Mouse (Mus musculus) midbrain, embryonic 10.5 days (tissue): ENCODE measurements around the gene Car14. TPM values are rescaled to one million over a fixed set of nuclear protein-coding genes. Genes with fewer than 3 reads are reported as not detected.
"Not testable (repeated sequence)": the region's sequence is repeated elsewhere in the genome, so short reads cannot be mapped to it uniquely, and the experiment has no call there.

Experiments used
- DNase-seq: peaks from one replicate; pipeline ENCODE4 v3.0.0-alpha.2; 2017; ENCODE audit warnings: low spot score
- H3K27ac ChIP-seq: fragments of 300-500 bp; sonication (generic); replicated peaks from 2 replicates; pipeline ENCODE4 v1.5.1; 2016; ENCODE audit warnings: mild to moderate bottlenecking
- H3K27me3 ChIP-seq: fragments of 300-500 bp; sonication (generic); 2 replicates; pipeline ENCODE4 v1.6.1; 2016; ENCODE audit warnings: low read depth, mild to moderate bottlenecking; ENCODE audit not compliant: poor library complexity, severe bottlenecking
- H3K36me3 ChIP-seq: fragments of 300-500 bp; sonication (generic); 2 replicates; pipeline ENCODE4 v1.6.1; 2016; ENCODE audit warnings: mild to moderate bottlenecking, moderate library complexity
- H3K4me1 ChIP-seq: fragments of 300-500 bp; sonication (generic); 2 replicates; pipeline ENCODE4 v1.6.1; 2016
- H3K4me3 ChIP-seq: fragments of 300-500 bp; sonication (generic); 2 replicates; pipeline ENCODE4 v1.5.1; 2016; ENCODE audit warnings: mild to moderate bottlenecking, moderate library complexity
- H3K9me3 ChIP-seq: fragments of 300-500 bp; sonication (generic); replicated peaks from 2 replicates; pipeline ENCODE4 v1.6.1; 2016; ENCODE audit warnings: mild to moderate bottlenecking
- WGBS: fragments of 180-500 bp; shearing (Covaris S2); methylation state at CpG from one replicate; pipeline ENCODE4 v1.1.7; 2016; 5-methylcytosine and 5-hydroxymethylcytosine counted together
- polyA plus RNA-seq: library from polyadenylated mRNA; unstranded; fragments of >200 nt; fragmentation: Nextera tagmentation; extraction: Ambion mirVana; gene quantifications from 2 replicates; pipeline ENCODE4 v1.2.1, GENCODE M21; 2016

Gene Car14
- polyA plus RNA-seq: 67.7 and 93.9 TPM in 2 replicates

DNA sequence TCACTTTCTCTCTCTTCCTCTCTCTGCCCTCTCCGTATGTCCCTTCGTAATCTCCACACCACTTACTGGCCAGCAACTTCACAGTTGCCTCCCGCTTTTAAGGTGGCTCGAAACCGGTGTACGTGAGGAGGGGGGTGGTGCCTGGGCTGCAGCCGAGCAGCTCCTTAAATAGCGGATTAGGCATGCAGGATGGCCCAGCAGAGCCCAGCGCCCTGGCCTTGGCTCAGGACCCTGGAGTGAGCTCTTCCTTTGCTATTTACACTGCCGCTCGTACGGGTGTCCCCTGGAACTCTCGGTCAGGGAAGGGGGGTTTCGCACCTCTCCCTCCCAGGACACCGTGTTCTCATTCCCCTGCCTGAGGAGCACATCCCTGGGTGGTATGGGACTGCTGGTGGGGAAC is at the start of gene Car14:
Gene Car14, minus strand, starts transcription at position 124 of the 400 bp plus-strand sequence.
- peaks cover 10% of the 10 kb centered on the region for H3K27me3 ChIP-seq
- no peaks in the 10 kb centered on the region for H3K9me3 ChIP-seq
- H3K27ac ChIP-seq: peak within 1 kb of the TSS; percentile 93
- peaks cover 24% of the 10 kb centered on the region for H3K36me3 ChIP-seq
- WGBS: 0% methylated on average over 15 of the region's 15 CpGs
- H3K4me1 ChIP-seq: peaks cover 61% of the 10 kb centered on the region
- peak; percentile 70 for DNase-seq
- peak within 1 kb of the TSS; percentile 59 for H3K4me3 ChIP-seq

DNA sequence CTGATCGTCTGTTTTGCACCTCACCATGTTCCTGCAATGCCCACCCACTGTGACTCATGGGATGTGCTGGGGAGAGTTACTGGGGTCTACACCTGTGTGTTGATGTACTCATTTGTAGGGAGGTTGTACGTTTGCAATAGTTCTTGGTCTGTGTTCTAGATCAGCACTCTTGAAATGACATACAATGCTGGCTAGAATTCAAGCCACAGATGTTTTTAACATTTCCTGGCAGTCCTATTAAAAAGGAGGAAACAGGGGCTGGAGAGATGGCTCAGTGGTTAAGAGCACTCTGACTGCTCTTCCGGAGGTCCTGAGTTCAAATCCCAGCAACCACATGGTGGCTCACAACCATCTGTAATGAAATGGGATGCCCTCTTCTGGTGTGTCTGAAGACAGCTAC is 49.0 kb upstream of the Car14 start:
- no peak for DNase-seq
- no peaks in the 10 kb centered on the region for H3K27me3 ChIP-seq
- H3K4me1 ChIP-seq: peaks cover 25% of the 10 kb centered on the region
- H3K27ac ChIP-seq: peak overlapping the region; percentile 78
- H3K9me3 ChIP-seq: no peaks in the 10 kb centered on the region
- peaks cover 6% of the 10 kb centered on the region for H3K36me3 ChIP-seq
- H3K4me3 ChIP-seq: peak overlapping the region; percentile 14; the same call in 1 of the 2 replicates
- 72% methylated on average over 3 of the region's 3 CpGs for WGBS

DNA sequence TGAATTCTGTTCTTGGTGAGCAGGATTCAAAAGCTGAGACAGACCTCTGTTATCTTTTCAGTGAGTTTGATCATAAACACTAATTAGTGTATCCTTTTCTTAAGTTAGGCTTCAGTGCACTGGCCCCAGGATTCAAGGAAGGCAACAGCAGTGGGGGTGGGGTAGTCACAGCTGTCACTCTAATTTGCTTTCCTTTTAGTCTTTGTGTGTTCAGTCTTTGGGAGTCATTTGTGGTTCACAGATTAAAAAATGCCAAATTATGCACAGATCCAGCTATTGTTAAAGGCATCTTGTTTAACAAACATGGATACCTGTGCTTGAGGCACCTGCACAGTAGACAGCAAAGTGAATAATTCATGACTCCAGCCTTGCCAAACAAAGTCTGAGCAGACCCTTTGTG is 48.5 kb upstream of the Car14 start:
- Histone ChIP-seq H3K36me3 (peaks cover 11% of the 10 kb centered on the region), H3K27me3 (no peaks in the 10 kb centered on the region), H3K27ac (peak overlapping the region; percentile 78), H3K9me3 (no peaks in the 10 kb centered on the region), H3K4me1 (peaks cover 25% of the 10 kb centered on the region), H3K4me3 (peak overlapping the region; percentile 14; the same call in 1 of the 2 replicates)
- DNase-seq: no peak

- H3K9me3 ChIP-seq, H3K27me3 ChIP-seq, DNase-seq: not testable (repeated sequence)
- peak overlapping the region; percentile 98 for H3K27ac ChIP-seq
- H3K4me1 ChIP-seq: peaks cover 25% of the 10 kb centered on the region
- H3K4me3 ChIP-seq: peak overlapping the region; percentile 66
- peaks cover 23% of the 10 kb centered on the region for H3K36me3 ChIP-seq
- WGBS: 72% methylated on average over 12 of the region's 12 CpGs
These were observed 47.1 kb upstream of the Car14 start for GRCm38 (mm10) chr3:95951566-95951965.

GRCm38 (mm10) chr3:95950763-95951551 is 46.5 kb upstream of the Car14 start:
- WGBS: 2% methylated on average over 49 of the region's 49 CpGs
- Histone ChIP-seq H3K4me1 (peaks cover 25% of the 10 kb centered on the region), H3K27ac (peak overlapping the region; percentile 98), H3K9me3 (no peaks in the 10 kb centered on the region), H3K4me3 (peak overlapping the region; percentile 66), H3K27me3 (no peaks in the 10 kb centered on the region), H3K36me3 (peaks cover 29% of the 10 kb centered on the region)
- peak; percentile 94 for DNase-seq

DNA sequence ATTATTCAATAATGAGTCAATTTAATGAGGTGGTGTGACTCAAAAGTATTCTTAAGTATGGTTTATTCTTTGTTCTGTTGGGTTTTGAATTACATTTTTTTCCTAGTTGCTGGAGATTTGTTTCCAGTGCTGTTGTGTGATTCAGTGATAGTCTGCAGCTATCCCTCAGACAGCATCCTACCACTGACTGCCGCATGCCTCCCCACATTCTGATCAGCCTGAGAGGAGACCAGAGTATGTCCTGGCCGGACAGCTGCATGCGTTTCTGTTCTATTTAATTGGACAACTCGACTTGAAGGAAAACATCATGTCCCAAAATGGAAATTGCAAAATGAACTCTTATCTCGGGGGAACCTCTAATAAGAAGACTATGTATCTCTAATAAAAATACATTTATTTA is 43.8 kb upstream of the Car14 start:
- Histone ChIP-seq H3K4me3 (no peak overlapping the region), H3K27ac (no peak overlapping the region), H3K4me1 (peaks cover 20% of the 10 kb centered on the region), H3K36me3 (peaks cover 56% of the 10 kb centered on the region), H3K27me3 (no peaks in the 10 kb centered on the region), H3K9me3 (no peaks in the 10 kb centered on the region)
- DNase-seq: no peak
- WGBS: 92% methylated on average over 5 of the region's 5 CpGs

GRCm38 (mm10) chr3:95945731-95946240 is 41.3 kb upstream of the Car14 start:
- H3K4me3 ChIP-seq: no peak overlapping the region
- H3K27me3 ChIP-seq: no peaks in the 10 kb centered on the region
- no peak overlapping the region for H3K27ac ChIP-seq
- no peaks in the 10 kb centered on the region for H3K9me3 ChIP-seq
- DNase-seq: no peak
- H3K4me1 ChIP-seq: peaks cover 2% of the 10 kb centered on the region; the same call in 1 of the 2 replicates
- WGBS: 93% methylated on average over 14 of the region's 14 CpGs
- H3K36me3 ChIP-seq: peaks cover 81% of the 10 kb centered on the region

GRCm38 (mm10) chr3:95944742-95945141 is 40.3 kb upstream of the Car14 start:
- no peak for DNase-seq
- peaks cover 92% of the 10 kb centered on the region for H3K36me3 ChIP-seq
- H3K9me3 ChIP-seq: no peaks in the 10 kb centered on the region
- no peaks in the 10 kb centered on the region for H3K27me3 ChIP-seq
- WGBS: 95% methylated on average over 8 of the region's 8 CpGs
- H3K4me3 ChIP-seq: no peak overlapping the region
- no peak overlapping the region for H3K27ac ChIP-seq
- no peaks in the 10 kb centered on the region for H3K4me1 ChIP-seq

GRCm38 (mm10) chr3:95943226-95943625 is 38.7 kb upstream of the Car14 start:
- DNase-seq: no peak
- Histone ChIP-seq H3K4me1 (no peaks in the 10 kb centered on the region), H3K4me3 (no peak overlapping the region), H3K27ac (no peak overlapping the region), H3K9me3 (no peaks in the 10 kb centered on the region), H3K36me3 (peaks cover 98% of the 10 kb centered on the region), H3K27me3 (no peaks in the 10 kb centered on the region)
- WGBS: 94% methylated on average over 7 of the region's 7 CpGs

DNA sequence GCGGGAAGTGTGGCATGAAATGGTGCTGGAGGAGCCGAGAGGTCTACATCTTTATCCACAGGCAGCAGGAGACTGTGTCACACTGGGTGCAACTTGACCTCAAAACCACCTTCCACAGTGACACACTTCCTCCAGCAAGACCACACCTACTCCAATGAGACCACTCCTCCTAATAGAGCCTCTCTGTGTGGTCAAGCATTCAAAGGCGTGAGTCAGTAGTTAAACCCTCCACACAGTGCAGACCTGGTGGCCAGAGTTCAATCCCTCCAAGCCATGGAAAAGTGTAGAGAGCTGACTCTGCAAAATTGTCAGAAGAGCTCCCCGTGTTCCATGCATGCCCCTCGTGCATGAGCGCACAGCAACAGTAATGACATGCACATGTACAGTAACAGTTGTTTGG is 38.3 kb upstream of the Car14 start:
- Histone ChIP-seq H3K36me3 (peaks cover 98% of the 10 kb centered on the region), H3K4me3 (no peak overlapping the region), H3K9me3 (no peaks in the 10 kb centered on the region), H3K4me1 (no peaks in the 10 kb centered on the region), H3K27me3 (no peaks in the 10 kb centered on the region), H3K27ac (no peak overlapping the region)
- WGBS: 91% methylated on average over 6 of the region's 6 CpGs
- no peak for DNase-seq

- WGBS: 93% methylated on average over 15 of the region's 15 CpGs
- no peak overlapping the region for H3K27ac ChIP-seq
- H3K27me3 ChIP-seq: no peaks in the 10 kb centered on the region
- H3K36me3 ChIP-seq: peaks cover 100% of the 10 kb centered on the region
- no peaks in the 10 kb centered on the region for H3K4me1 ChIP-seq
- no peaks in the 10 kb centered on the region for H3K9me3 ChIP-seq
- DNase-seq: peak; percentile 31
- no peak overlapping the region for H3K4me3 ChIP-seq
These were observed 34.3 kb upstream of the Car14 start for GRCm38 (mm10) chr3:95938835-95939234.

GRCm38 (mm10) chr3:95938217-95938616 is 33.7 kb upstream of the Car14 start:
- H3K4me1 ChIP-seq: no peaks in the 10 kb centered on the region
- no peaks in the 10 kb centered on the region for H3K27me3 ChIP-seq
- no peak overlapping the region for H3K27ac ChIP-seq
- 97% methylated on average over 8 of the region's 8 CpGs for WGBS
- DNase-seq: no peak
- no peaks in the 10 kb centered on the region for H3K9me3 ChIP-seq
- no peak overlapping the region for H3K4me3 ChIP-seq
- H3K36me3 ChIP-seq: peaks cover 100% of the 10 kb centered on the region

DNA sequence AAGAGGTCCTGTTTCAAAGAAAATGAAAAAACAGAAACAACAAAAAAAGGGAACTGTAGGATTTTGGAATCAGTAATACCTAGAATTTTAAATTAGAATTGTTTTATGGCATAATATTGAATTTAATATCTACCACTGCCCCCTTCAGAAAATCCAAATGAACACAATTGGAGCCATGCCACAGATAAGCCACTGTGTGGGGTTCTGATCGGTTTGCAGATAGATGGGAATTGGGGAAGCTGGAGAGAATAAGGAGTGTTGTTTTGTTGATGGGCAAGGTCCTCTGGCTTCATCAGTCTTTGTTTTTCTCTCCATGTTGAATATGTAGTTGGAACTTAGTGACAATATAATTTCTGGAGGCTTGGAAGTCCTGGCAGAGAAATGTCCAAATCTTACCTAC is 30.0 kb upstream of the Car14 start:
- 93% methylated on average over 1 of the region's 1 CpGs for WGBS
- peaks cover 74% of the 10 kb centered on the region for H3K36me3 ChIP-seq

More for the DNA sequence above, 30.0 kb upstream of the Car14 start:
- no peak for DNase-seq
- H3K27me3 ChIP-seq: no peaks in the 10 kb centered on the region
- peaks cover 26% of the 10 kb centered on the region for H3K4me1 ChIP-seq
- no peak overlapping the region for H3K4me3 ChIP-seq
- no peaks in the 10 kb centered on the region for H3K9me3 ChIP-seq
- H3K27ac ChIP-seq: no peak overlapping the region
